15 mouse cellular contexts compared by ENCODE assay signal in the genomic region with DNA sequence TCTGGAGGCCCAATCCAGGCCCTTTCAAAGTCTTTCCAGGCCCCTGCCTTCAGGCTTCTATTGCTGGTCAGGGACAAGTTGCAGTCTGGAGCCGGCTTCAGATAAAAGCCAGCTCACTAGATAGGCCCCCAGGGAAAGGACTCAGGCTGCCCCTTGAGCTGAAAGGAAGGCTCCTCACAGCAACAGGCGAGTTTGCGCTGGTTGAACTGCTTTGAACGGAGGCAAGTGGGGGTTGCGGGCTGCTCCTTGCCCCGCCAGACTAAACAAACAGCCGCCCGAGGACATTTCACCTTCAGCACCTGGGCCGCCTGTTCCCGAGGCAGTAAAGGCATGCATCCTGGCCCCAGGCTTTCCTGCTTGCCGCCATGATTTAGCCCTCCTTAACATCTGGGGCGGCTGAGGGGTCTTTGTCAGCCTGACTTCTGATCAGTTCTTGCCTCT. TPM values are rescaled to one million over a fixed set of nuclear protein-coding genes. Genes with fewer than 3 reads are reported as not detected.
DNase-seq lines count a peak whose midpoint lies in the region; ATAC-seq and TF ChIP-seq lines count a peak whose summit lies in the region.
"Had no signal": no experiment of that assay in that cellular context is flagged by ENCODE, and none has a peak within 500 bp of the region (broad histone marks: within the 10 kb centered on the region; RNA-seq: fewer than 3 reads in every experiment).

No protein-coding gene starts in this region.

- H3K27ac ChIP-seq in hindbrain, embryonic 11.5 days (ENCODE audit: low read depth, low read length), result no peak overlapping the region
- H3K27ac ChIP-seq in hindbrain, embryonic 16.5 days (ENCODE audit: low read depth, low read length), result no peak overlapping the region
- no peak overlapping the region for H3K27ac ChIP-seq in intestine, postnatal 0 days (ENCODE audit: low read depth, low read length)
- H3K27ac ChIP-seq: hindbrain, embryonic 14.5 days; liver, embryonic 13.5 days; macrophage had no signal

- no peak overlapping the region for H3K9ac ChIP-seq in hindbrain, embryonic 11.5 days (ENCODE audit: low read depth, low read length)
- H3K9ac ChIP-seq in hindbrain, embryonic 16.5 days (ENCODE audit: low read depth, low read length), result no peak overlapping the region
- H3K9ac ChIP-seq in intestine, postnatal 0 days (ENCODE audit: low read depth, low read length), result no peak overlapping the region
- H3K9ac ChIP-seq: heart, embryonic 12.5 days; hindbrain, embryonic 14.5 days; liver, embryonic 13.5 days had no signal

- peaks cover 52% of the 10 kb centered on the region for H3K79me2 ChIP-seq in myocyte (ENCODE audit: control insufficient read depth, insufficient read depth)

- H3K36me3 ChIP-seq in hindbrain, embryonic 11.5 days (ENCODE audit: control insufficient read depth, insufficient read depth, low read length), result no peaks in the 10 kb centered on the region
- no peaks in the 10 kb centered on the region for H3K36me3 ChIP-seq in hindbrain, embryonic 16.5 days (ENCODE audit: control insufficient read depth, insufficient read depth, low read length)
- H3K36me3 ChIP-seq in intestine, postnatal 0 days (ENCODE audit: control insufficient read depth, insufficient read depth), result no peaks in the 10 kb centered on the region; the same call in 1 of the 2 replicates
- H3K36me3 ChIP-seq in myocyte (ENCODE audit: control insufficient read depth, insufficient read depth), result no peaks in the 10 kb centered on the region
- H3K36me3 ChIP-seq: heart, embryonic 12.5 days; liver, embryonic 13.5 days had no signal

- no peak for ATAC-seq in hindbrain, embryonic 11.5 days (ENCODE audit: low FRiP score)
- no peak for ATAC-seq in hindbrain, embryonic 16.5 days
- ATAC-seq in intestine, postnatal 0 days, result no peak
- ATAC-seq: Patski had no signal

- WGBS in hindbrain, embryonic 11.5 days, result 2% methylated on average over 12 of the region's 12 CpGs
- 4% methylated on average over 12 of the region's 12 CpGs for WGBS in hindbrain, embryonic 16.5 days
- 0% methylated on average over 12 of the region's 12 CpGs for WGBS in intestine, postnatal 0 days

- peak overlapping the region; percentile 73 for H3ac ChIP-seq in myocyte (ENCODE audit: control insufficient read depth, insufficient read length)

- peaks cover 94% of the 10 kb centered on the region for H3K27me3 ChIP-seq in hindbrain, embryonic 11.5 days (ENCODE audit: control insufficient read depth, insufficient read depth, low read length)
- peaks cover 86% of the 10 kb centered on the region for H3K27me3 ChIP-seq in hindbrain, embryonic 16.5 days (replicated peaks; ENCODE audit: control insufficient read depth, insufficient read depth, low read length)
- peaks cover 100% of the 10 kb centered on the region for H3K27me3 ChIP-seq in intestine, postnatal 0 days (replicated peaks; ENCODE audit: control insufficient read depth, insufficient read depth, low read length)
- no peaks in the 10 kb centered on the region for H3K27me3 ChIP-seq in myocyte (ENCODE audit: control insufficient read depth, insufficient read depth, insufficient read length)
- H3K27me3 ChIP-seq: Patski had no signal

- H3K9me3 ChIP-seq in hindbrain, embryonic 11.5 days (ENCODE audit: control insufficient read depth, low read length), result no peaks in the 10 kb centered on the region
- peaks cover 4% of the 10 kb centered on the region; the same call in 1 of the 2 replicates for H3K9me3 ChIP-seq in hindbrain, embryonic 16.5 days (ENCODE audit: control insufficient read depth, low read length)
- no peaks in the 10 kb centered on the region for H3K9me3 ChIP-seq in intestine, postnatal 0 days (ENCODE audit: control insufficient read depth)
- H3K9me3 ChIP-seq: heart, embryonic 12.5 days; liver, embryonic 13.5 days had no signal

- no peak for TF ChIP-seq POLR2A in myocyte (IDR thresholded peaks at IDR 0.05; ENCODE audit: insufficient read length, low read depth)

- no peak overlapping the region for H3K4me3 ChIP-seq in hindbrain, embryonic 11.5 days (ENCODE audit: low read depth, low read length)
- H3K4me3 ChIP-seq in hindbrain, embryonic 16.5 days (ENCODE audit: low read length), result no peak overlapping the region
- peak overlapping the region; percentile 30; the same call in 1 of the 2 replicates for H3K4me3 ChIP-seq in intestine, postnatal 0 days (ENCODE audit: low read depth, low read length)
- peak overlapping the region; percentile 90 for H3K4me3 ChIP-seq in myocyte
- H3K4me3 ChIP-seq: heart, embryonic 12.5 days; liver, embryonic 13.5 days had no signal

- peak; percentile 58 for DNase-seq in hindbrain, embryonic 11.5 days (ENCODE audit: low spot score)
- peak; percentile 71 for DNase-seq in ES-CJ7 (ENCODE audit: low read depth, low spot score)
- no peak for DNase-seq in lung, postnatal 25 days (ENCODE audit: low spot score)
- no peak for DNase-seq in Muller cell, postnatal 12 days (ENCODE audit: inconsistent ontology term)
- DNase-seq: adrenal gland, adult 8-10 months; liver, embryonic 13.5 days; thymus, adult 18-20 months had no signal

- no peak for TF ChIP-seq CTCF in intestine, postnatal 0 days (IDR thresholded peaks at IDR 0.05; ENCODE audit: low read depth)

- peaks cover 2% of the 10 kb centered on the region; the same call in 1 of the 2 replicates for H3K4me1 ChIP-seq in hindbrain, embryonic 11.5 days (replicated peaks; ENCODE audit: control insufficient read depth, insufficient read depth, low read length)
- H3K4me1 ChIP-seq in hindbrain, embryonic 16.5 days (ENCODE audit: control insufficient read depth, insufficient read depth, low read depth, low read length), result peaks cover 4% of the 10 kb centered on the region; the same call in 1 of the 2 replicates
- no peaks in the 10 kb centered on the region for H3K4me1 ChIP-seq in intestine, postnatal 0 days (replicated peaks; ENCODE audit: control insufficient read depth, insufficient read depth, low read length)

- H3K4me2 ChIP-seq in hindbrain, embryonic 11.5 days (replicated peaks; ENCODE audit: low read depth, low read length), result no peak overlapping the region
- no peak overlapping the region for H3K4me2 ChIP-seq in hindbrain, embryonic 16.5 days (ENCODE audit: low read length)
- H3K4me2 ChIP-seq in intestine, postnatal 0 days (replicated peaks; ENCODE audit: low read depth), result peak overlapping the region; percentile 37
- H3K4me2 ChIP-seq in myocyte (ENCODE audit: low read depth), result peak overlapping the region; percentile 86
- H3K4me2 ChIP-seq: heart, embryonic 12.5 days; hindbrain, embryonic 14.5 days; liver, embryonic 13.5 days had no signal

TF ChIP-seq in myocyte, 11 proteins besides CTCF, POLR2A, EP300 and RAD21:
- TF ChIP-seq TCF12 (IDR thresholded peaks at IDR 0.05; ENCODE audit: insufficient read depth, poor library complexity, severe bottlenecking) (no peak), USF1 (IDR thresholded peaks at IDR 0.05; ENCODE audit: low read depth) (no peak), POLR2AphosphoS2 (IDR thresholded peaks at IDR 0.05; ENCODE audit: insufficient read length, low read depth) (no peak)

RNA-seq across cellular contexts. Expression of a gene that starts 1.9 kb away (rescaled TPM):
- polyA plus RNA-seq in hindbrain, embryonic 11.5 days (2014; fragmentation: Nextera tagmentation; extraction: Ambion mirVana), result not detected in 2 replicates
- not detected in 2 replicates for polyA plus RNA-seq in hindbrain, embryonic 16.5 days (2015; fragmentation: Nextera tagmentation; extraction: Ambion mirVana)
- 1.1 TPM in 1 of 2 replicates, not detected in the other for polyA plus RNA-seq in intestine, postnatal 0 days (2015; fragmentation: Nextera tagmentation; extraction: Ambion mirVana)
- polyA plus RNA-seq in myocyte (2012; fragmentation: generic; extraction: Trizol), result 10.9 TPM
- polyA plus RNA-seq: heart, embryonic 12.5 days; hindbrain, embryonic 14.5 days; liver, embryonic 13.5 days; macrophage; spleen, adult 2 months had no signal

RNA-seq across cellular contexts. Expression of a gene that starts 3.0 kb away (rescaled TPM):
- not detected in 2 replicates for polyA plus RNA-seq in hindbrain, embryonic 11.5 days (2014; fragmentation: Nextera tagmentation; extraction: Ambion mirVana)
- polyA plus RNA-seq in hindbrain, embryonic 16.5 days (2015; fragmentation: Nextera tagmentation; extraction: Ambion mirVana), result 0.70 TPM in 1 of 2 replicates, not detected in the other
- 0.17 and 7.8 TPM in 2 replicates for polyA plus RNA-seq in intestine, postnatal 0 days (2015; fragmentation: Nextera tagmentation; extraction: Ambion mirVana)
- 15.8 TPM for polyA plus RNA-seq in myocyte (2012; fragmentation: generic; extraction: Trizol)
- polyA plus RNA-seq: macrophage; spleen, adult 2 months had no signal

RNA-seq across cellular contexts. Expression of a gene that starts 12.8 kb away (rescaled TPM):
- polyA plus RNA-seq in hindbrain, embryonic 11.5 days (2014; fragmentation: Nextera tagmentation; extraction: Ambion mirVana), result 0.25 and 1.1 TPM in 2 replicates
- 0.48 and 2.4 TPM in 2 replicates for polyA plus RNA-seq in hindbrain, embryonic 16.5 days (2015; fragmentation: Nextera tagmentation; extraction: Ambion mirVana)
- 1.1 and 3.0 TPM in 2 replicates for polyA plus RNA-seq in intestine, postnatal 0 days (2015; fragmentation: Nextera tagmentation; extraction: Ambion mirVana)
- polyA plus RNA-seq in myocyte (2012; fragmentation: generic; extraction: Trizol), result 17.7 TPM

RNA-seq across cellular contexts. Expression of a gene that starts 17.0 kb away (rescaled TPM):
- not detected in 2 replicates for polyA plus RNA-seq in hindbrain, embryonic 11.5 days (2014; fragmentation: Nextera tagmentation; extraction: Ambion mirVana)
- polyA plus RNA-seq in hindbrain, embryonic 16.5 days (2015; fragmentation: Nextera tagmentation; extraction: Ambion mirVana), result not detected in 2 replicates
- not detected in 2 replicates for polyA plus RNA-seq in intestine, postnatal 0 days (2015; fragmentation: Nextera tagmentation; extraction: Ambion mirVana)
- polyA plus RNA-seq in myocyte (2012; fragmentation: generic; extraction: Trizol), result 0.72 TPM
- polyA plus RNA-seq: heart, embryonic 12.5 days; hindbrain, embryonic 14.5 days; liver, embryonic 13.5 days; macrophage; spleen, adult 2 months had no signal

RNA-seq across cellular contexts. Expression of a gene that starts 22.0 kb away (rescaled TPM):
- 0.34 and 1.9 TPM in 2 replicates for polyA plus RNA-seq in hindbrain, embryonic 11.5 days (2014; fragmentation: Nextera tagmentation; extraction: Ambion mirVana)
- polyA plus RNA-seq in hindbrain, embryonic 16.5 days (2015; fragmentation: Nextera tagmentation; extraction: Ambion mirVana), result 9.0 and 21.1 TPM in 2 replicates
- 5.6 and 6.2 TPM in 2 replicates for polyA plus RNA-seq in intestine, postnatal 0 days (2015; fragmentation: Nextera tagmentation; extraction: Ambion mirVana)
- polyA plus RNA-seq in myocyte (2012; fragmentation: generic; extraction: Trizol), result 11.9 TPM
- polyA plus RNA-seq: heart, embryonic 12.5 days had no signal

Comparison
In these comparisons a context has a peak if more than half of its experiments do, and no peak if none do; other contexts are left out.
1. DNase-seq: peak in hindbrain, embryonic 11.5 days (single experiment) and ES-CJ7 (single experiment); none in lung, postnatal 25 days (single experiment) and Muller cell, postnatal 12 days (single experiment).
2. H3K4me2 ChIP-seq: peak in intestine, postnatal 0 days (single experiment) and myocyte (single experiment); none in hindbrain, embryonic 11.5 days (single experiment) and hindbrain, embryonic 16.5 days (single experiment).
3. H3K4me3 ChIP-seq: peak in intestine, postnatal 0 days (single experiment) and myocyte (single experiment); none in hindbrain, embryonic 11.5 days (single experiment) and hindbrain, embryonic 16.5 days (single experiment).